Mouse (Mus musculus) neural tube, embryonic 10.5 days (tissue): ENCODE measurements at regions not wholly inside any gene's neighbourhood (a gene's known extent, or its start where the extent isn't known, plus 50 kb on each side); places are given as distances from the start of the nearest gene placed in this dataset.

Experiments
- DNase-seq: peaks from one replicate; pipeline ENCODE4 v3.0.0-alpha.2; 2017; ENCODE audit warnings: low spot score; ENCODE audit errors: extremely low spot score

DNA sequence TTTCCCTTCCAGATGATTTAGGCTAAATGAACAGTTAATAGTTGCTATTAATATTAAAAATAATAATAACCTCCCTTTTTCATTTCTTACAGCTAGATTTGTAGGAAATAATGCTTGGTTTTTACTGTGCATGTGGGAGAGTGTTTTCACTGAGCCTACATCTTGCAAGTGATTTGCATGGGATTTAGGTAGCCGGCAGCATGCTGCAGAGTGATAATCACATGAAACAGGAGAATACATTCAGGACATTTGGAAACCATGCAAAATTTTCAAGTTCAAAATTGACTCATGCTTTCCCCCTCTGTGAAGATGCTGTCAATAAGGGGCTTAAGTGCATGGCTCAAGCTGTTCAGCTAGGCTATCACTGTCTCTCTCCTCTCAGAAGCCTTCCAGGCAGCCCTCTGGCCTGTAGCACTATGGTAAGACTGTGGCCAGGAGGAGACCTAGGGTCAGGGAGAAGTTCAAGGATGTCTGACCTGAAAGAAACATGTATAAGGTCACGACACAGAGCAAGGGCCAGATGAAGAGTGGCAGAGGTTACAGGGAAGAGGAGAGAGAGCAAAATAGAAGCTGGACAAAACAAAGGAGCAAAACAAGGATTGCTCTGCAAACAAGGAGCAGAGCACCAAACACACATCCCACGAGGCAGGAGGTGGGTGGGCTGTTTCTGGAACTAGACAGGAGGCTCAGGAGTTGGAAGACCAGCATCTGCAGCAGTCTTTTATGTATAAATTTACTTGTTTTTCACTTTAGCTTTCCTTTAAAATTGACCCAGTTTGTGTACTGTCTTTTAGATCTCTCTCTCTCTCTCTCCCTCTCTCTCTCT lies 177.5 kb downstream of the Tmem161b start:
- peak; percentile 32 for DNase-seq

DNA sequence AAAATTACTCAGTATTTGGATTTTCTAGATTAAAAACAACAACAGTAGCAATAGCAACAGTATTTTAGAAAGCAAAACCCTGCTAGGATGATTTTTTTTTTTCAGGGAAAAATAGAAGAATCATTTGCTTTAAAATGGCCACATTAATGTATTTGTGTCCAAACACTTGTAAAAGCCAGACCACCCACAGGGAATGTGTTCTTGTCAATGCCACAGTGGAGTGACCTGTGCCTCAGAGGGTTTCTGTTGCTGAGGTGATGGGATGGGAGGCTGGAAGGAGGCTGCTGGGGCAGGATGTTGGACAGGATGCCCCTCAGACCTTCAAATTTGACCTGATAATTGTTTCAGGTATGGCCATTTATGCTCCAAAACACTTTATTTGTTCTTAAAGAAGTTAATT lies 178.9 kb downstream of the Tmem161b start:
- DNase-seq = no peak

DNA sequence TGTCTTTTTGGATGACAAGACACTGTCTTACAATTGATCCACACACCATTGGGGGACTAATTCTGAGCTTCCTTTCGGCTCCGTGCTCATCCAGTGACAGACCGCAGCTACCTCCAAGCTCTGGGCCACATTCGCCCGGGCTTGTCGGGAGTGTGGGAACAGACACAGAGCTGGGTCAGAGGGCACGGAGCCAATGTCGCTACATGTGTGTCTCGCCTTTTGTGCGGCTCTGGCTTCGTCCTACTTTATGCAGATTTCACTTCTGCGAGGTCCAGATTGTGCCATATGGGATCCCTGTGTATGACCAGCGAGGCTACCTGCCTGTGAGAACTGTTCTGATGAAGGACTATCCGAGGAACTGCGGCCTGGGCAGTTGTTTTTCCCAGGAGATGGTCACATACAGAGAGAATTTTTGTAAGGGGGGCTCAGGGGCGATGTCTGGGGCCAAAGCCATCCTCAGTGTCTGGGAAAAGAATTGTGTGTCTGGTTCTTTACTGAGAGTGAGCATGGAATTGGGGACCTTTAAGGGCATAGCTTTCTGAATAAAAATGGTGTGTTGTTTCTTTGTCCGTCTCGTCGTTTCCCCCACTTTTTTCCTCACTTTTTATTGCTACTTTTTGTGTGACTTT lies 182.6 kb downstream of the Tmem161b start:
- peak; percentile 55 for DNase-seq

DNA sequence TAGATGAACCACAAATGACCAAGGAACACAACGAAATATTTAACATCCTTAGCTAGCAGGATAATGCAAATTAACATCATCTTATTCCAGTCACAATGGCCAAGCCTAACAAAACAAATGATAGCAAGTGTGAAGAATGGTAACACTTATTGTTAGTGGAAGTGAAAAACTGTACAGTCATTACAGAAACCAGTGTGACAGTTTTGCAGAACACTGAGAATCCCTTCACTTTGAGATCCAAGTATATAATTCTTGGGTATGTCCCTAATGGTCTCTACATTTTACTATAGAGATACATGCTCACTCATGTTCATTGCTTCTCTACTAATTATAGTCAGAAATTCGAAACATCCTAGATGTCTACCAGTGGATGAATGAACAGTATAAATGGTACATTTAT lies 212.3 kb downstream of the Tmem161b start:
- DNase-seq = no peak

DNA sequence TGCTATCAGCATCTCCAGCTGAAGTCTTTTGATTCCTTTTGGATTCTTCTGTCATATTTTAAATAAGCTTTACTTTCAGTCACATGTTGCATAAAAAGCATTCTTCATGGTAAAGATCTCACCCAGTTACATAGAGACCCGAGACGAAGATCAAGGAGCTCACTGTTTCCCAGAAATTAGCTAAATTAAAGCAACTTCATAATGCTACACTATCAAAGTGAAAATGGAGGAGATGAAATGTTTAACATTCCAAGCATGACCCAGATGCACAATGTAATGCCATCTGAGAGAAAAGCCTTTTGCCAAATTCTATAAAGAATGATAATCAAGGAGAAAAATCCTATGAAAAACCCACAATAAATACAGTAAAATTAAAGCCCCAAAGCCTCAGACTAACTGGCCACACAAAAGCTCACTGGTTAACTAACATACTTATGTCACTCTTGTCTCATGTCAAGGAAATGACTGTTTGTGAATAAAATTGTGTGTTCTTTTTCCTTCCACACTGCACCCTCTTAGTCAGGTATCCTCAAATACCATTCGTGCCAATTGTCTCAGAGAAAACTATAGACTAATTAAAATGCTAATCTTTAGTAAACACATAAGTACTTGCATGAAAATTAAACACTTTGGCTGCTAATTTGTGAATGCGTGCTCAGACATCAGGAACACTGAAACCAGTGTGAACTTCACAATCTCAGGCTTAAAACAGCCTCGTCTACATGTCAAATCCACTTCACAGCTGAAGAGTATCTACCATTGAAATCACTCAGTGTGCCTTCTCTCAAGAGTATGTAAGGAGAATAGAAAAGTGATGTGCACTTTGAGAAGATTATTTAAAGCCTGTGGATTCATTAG lies 215.7 kb downstream of the Tmem161b start:
- DNase-seq = no peak

DNA sequence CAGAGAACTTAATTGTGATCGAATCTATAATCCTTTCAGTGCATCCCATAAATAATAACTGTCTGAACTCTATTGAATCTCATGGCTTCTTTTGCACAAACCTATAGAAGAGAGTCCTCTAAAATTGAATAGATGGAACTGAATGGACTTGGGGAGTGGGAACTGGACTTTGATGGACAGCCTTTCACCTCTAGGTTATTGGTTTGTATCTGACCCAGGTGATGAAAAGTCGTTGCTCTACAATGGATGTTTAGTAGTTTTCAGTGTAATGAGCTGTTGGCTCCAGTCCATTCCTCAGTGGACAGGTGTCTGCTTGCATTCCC lies 216.3 kb downstream of the Tmem161b start:
- DNase-seq = no peak

DNA sequence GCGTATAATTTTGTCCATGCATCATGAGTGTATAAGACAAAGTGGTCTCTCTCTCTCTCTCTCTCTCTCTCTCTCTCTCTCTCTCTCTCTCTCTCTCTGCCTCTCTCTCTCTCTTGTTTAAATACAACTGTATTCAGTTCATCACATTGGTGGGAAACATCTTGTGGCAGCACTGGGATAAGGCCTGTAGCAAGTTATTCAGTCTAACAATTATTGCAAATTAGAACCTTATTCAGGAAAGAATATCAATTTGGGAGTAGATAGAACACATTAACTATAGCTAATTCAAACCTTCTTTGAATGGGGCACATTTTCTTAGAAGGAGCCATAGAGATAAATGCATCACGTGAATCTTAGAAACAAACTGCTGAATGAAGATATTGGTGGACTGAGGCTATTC lies 226.4 kb downstream of the Tmem161b start:
- DNase-seq = no peak

DNA sequence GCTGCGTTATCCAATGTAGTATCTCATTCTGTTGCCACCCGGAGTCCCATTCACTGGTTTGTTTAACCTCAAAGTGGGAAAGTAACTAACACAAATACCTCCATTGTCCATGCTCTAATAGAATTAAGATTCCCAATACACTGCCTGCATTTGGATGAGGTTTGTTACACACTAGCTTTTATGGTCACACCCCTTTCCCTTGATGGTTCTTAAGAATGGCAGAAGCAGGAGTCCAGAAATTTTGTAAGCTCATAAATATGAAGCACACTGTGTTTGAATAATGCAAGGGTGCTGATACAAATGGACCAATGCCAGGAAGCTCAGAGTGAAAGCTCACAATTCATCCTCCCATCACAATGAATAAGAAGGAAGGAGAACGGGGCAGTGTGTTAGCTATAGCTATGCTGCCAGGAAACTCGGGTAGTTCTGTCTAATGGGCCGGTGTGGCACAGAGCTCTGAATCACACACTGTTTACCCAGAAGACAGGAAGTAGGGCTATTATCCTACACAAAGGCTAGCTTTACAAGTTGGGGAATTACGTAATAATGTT lies 227.0 kb downstream of the Tmem161b start:
- DNase-seq = no peak
